Mouse (Mus musculus) lung, adult 2 months (tissue): ENCODE measurements around the gene Wipf1.

Source experiments
- CTCF ChIP-seq: fragments of 200-500 bp; IDR thresholded peaks from 2 replicates; pipeline ENCODE4 v1.5.1; 2011; ENCODE audit warnings: mild to moderate bottlenecking, low read length, control low read depth; ENCODE audit not compliant: insufficient read depth
- POLR2A ChIP-seq: fragments of 200-500 bp; IDR thresholded peaks from 2 replicates; pipeline ENCODE4 v1.6.1; 2011; ENCODE audit warnings: low read depth, mild to moderate bottlenecking, control low read depth, low read length, borderline replicate concordance; ENCODE audit errors: extremely low read depth

DNA sequence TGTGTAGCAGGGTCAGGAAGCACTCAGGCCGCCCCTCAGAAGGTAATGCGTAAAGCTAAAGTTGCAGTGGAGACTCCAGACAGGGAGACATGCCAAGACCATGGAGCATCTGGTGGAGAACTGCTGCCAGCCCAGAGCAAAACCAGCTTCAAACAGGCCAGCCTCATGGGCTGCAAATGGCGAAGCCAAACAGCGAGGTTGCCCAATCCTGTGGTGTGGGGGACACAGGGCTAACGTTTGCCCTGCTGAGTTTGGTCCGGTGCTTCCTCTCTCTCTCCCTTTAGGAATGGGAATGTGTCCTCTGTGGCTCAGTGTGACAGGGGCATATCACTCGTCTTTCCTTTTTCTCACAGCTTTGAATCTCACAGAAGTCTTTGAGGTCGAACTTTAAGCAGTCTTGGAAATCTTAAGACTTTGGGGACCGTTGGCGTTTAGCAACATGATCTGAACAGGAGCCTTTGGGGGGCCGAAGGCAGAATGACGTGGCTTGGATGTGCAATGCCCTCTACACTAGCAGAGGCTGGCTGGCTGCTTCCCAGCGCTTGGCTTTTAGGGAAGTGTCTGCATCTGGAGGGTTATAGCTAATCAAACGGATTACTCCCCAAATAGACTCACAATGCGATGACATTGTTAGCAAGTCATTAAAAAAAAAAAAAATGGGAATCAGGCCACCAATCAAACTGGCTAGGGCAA lies 6.7 kb upstream of the Wipf1 start:
- TF ChIP-seq CTCF (no peak), POLR2A (no peak)
